24 mouse cellular contexts compared by ENCODE assay signal in the genomic region with DNA sequence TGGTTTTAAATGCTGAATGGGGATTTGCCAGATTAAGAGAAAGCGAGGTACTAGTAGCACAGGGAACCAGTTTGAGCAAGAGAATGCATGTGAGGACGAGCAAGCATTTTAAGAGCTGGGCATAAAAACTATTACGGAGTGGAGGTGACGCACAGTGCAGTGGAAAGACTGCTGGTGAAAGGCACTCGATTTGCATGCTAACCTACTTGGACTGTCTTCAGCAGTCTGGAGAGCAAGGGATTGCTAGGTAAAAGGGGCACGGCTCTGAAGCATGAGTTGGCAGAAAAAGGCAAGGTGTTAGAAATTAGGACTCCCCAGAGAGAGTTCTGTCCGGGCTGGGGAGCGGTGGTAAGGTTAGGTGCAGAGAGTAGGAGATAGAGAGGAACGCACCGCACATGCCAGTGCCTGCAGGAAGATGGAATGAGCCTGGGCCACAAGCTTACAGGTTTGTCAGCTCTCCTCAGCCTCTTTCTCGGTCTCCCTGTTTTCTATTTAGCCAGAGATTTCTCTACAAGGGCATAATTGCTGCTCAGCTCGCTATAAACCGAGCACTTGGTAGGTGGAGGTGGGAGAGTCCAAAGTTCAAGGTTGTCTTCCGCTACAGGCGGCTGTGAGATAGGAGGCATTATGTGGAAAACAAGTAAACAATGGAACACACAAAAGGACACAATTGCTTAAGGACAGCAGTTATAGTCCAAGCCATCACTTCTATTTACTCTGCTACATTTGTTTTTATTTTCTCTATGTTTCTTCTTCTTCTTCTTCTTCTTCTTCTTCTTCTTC. TPM values are rescaled to one million over a fixed set of nuclear protein-coding genes. Genes with fewer than 3 reads are reported as not detected.
DNase-seq lines count a peak whose midpoint lies in the region; ATAC-seq and TF ChIP-seq lines count a peak whose summit lies in the region.
"Had no signal": no experiment of that assay in that cellular context is flagged by ENCODE, and none has a peak within 500 bp of the region (broad histone marks: within the 10 kb centered on the region; RNA-seq: fewer than 3 reads in every experiment).

No protein-coding gene starts in this region.

- TF ChIP-seq CTCF in E14TG2a.4 (conservative IDR thresholded peaks at IDR 0.05; ENCODE audit: low read length), result no peak
- TF ChIP-seq CTCF in olfactory bulb, adult 2 months (IDR thresholded peaks at IDR 0.05; ENCODE audit: insufficient read depth, low read depth, low read length), result no peak

- H3K27ac ChIP-seq in embryonic facial prominence, embryonic 10.5 days (replicated peaks), result peak overlapping the region; percentile 7
- H3K27ac ChIP-seq in olfactory bulb, adult 2 months (ENCODE audit: insufficient read depth, low read depth, low read length), result 0 out of 2 replicates have a peak overlapping the region, but pooled peaks have one; percentile 37
- H3K27ac ChIP-seq in kidney, embryonic 16.5 days (ENCODE audit: low read length), result no peak overlapping the region
- H3K27ac ChIP-seq in kidney, embryonic 15.5 days, result no peak overlapping the region
- H3K27ac ChIP-seq: heart, embryonic 15.5 days; hindbrain, embryonic 15.5 days; intestine, embryonic 15.5 days; limb, embryonic 13.5 days; liver, embryonic 15.5 days had no signal

- no peaks in the 10 kb centered on the region for H3K27me3 ChIP-seq in E14TG2a.4 (ENCODE audit: insufficient read depth, low read length)
- H3K27me3 ChIP-seq in embryonic facial prominence, embryonic 10.5 days (replicated peaks; ENCODE audit: low read depth, poor library complexity, severe bottlenecking), result no peaks in the 10 kb centered on the region
- no peaks in the 10 kb centered on the region for H3K27me3 ChIP-seq in kidney, embryonic 16.5 days (ENCODE audit: insufficient read depth, low read length)
- no peaks in the 10 kb centered on the region for H3K27me3 ChIP-seq in kidney, embryonic 15.5 days
- H3K27me3 ChIP-seq: heart, embryonic 15.5 days; hindbrain, embryonic 15.5 days; intestine, embryonic 15.5 days; limb, embryonic 13.5 days; liver, embryonic 15.5 days; megakaryocyte, embryonic 14.5 days had no signal

- 0 out of 2 replicates have a peak overlapping the region, but pooled peaks have one; percentile 24 for H3K4me3 ChIP-seq in E14TG2a.4 (replicated peaks; ENCODE audit: low read length)
- H3K4me3 ChIP-seq in embryonic facial prominence, embryonic 10.5 days, result no peak overlapping the region
- no peak overlapping the region for H3K4me3 ChIP-seq in olfactory bulb, adult 2 months (ENCODE audit: insufficient read depth, low read depth, low read length)
- no peak overlapping the region for H3K4me3 ChIP-seq in kidney, embryonic 16.5 days (ENCODE audit: low read length)
- no peak overlapping the region for H3K4me3 ChIP-seq in kidney, embryonic 15.5 days (replicated peaks)
- H3K4me3 ChIP-seq: heart, embryonic 15.5 days; hindbrain, embryonic 15.5 days; intestine, embryonic 15.5 days; limb, embryonic 13.5 days; liver, embryonic 15.5 days; megakaryocyte, embryonic 14.5 days had no signal

- DNase-seq in adrenal gland, postnatal 14 days, result peak; percentile 8
- no peak for DNase-seq in adrenal gland, adult 18-20 months (ENCODE audit: low spot score in 2 of 2)
- no peak for DNase-seq in embryonic facial prominence, embryonic 10.5 days (ENCODE audit: low spot score)
- no peak for DNase-seq in spleen, postnatal 10 days (ENCODE audit: low spot score in 2 of 2)
- DNase-seq: adrenal gland, postnatal 36 days; cerebellum, adult 2 months; gastrocnemius, postnatal 25 days; heart, postnatal 4 days; kidney, postnatal 14 days; layer of hippocampus, adult 9-11 months; thymus, postnatal 25 days had no signal

- H3K36me3 ChIP-seq in E14TG2a.4 (ENCODE audit: insufficient read depth, low read length), result no peaks in the 10 kb centered on the region
- H3K36me3 ChIP-seq in embryonic facial prominence, embryonic 10.5 days (replicated peaks), result no peaks in the 10 kb centered on the region
- H3K36me3 ChIP-seq in kidney, embryonic 16.5 days (ENCODE audit: insufficient read depth, low read length), result no peaks in the 10 kb centered on the region
- H3K36me3 ChIP-seq in kidney, embryonic 15.5 days, result no peaks in the 10 kb centered on the region
- H3K36me3 ChIP-seq: heart, embryonic 15.5 days; hindbrain, embryonic 15.5 days; intestine, embryonic 15.5 days; limb, embryonic 13.5 days; liver, embryonic 15.5 days had no signal

- peaks cover 55% of the 10 kb centered on the region for H3K4me1 ChIP-seq in E14TG2a.4 (replicated peaks; ENCODE audit: low read depth, low read length)
- H3K4me1 ChIP-seq in embryonic facial prominence, embryonic 10.5 days, result peaks cover 20% of the 10 kb centered on the region
- peaks cover 4% of the 10 kb centered on the region; the same call in 1 of the 2 replicates for H3K4me1 ChIP-seq in olfactory bulb, adult 2 months (ENCODE audit: control insufficient read depth, insufficient read depth, low read length)
- H3K4me1 ChIP-seq in kidney, embryonic 16.5 days (ENCODE audit: insufficient read depth, low read length), result peaks cover 4% of the 10 kb centered on the region; the same call in 1 of the 2 replicates
- H3K4me1 ChIP-seq in kidney, embryonic 15.5 days, result 0 out of 2 replicates have a peak, but pooled peaks cover 4% of the 10 kb centered on the region
- H3K4me1 ChIP-seq: heart, embryonic 15.5 days; hindbrain, embryonic 15.5 days; liver, embryonic 15.5 days; megakaryocyte, embryonic 14.5 days had no signal

- H3K4me2 ChIP-seq in kidney, embryonic 16.5 days (replicated peaks; ENCODE audit: low read depth, low read length), result no peak overlapping the region
- no peak overlapping the region for H3K4me2 ChIP-seq in kidney, embryonic 15.5 days
- H3K4me2 ChIP-seq: heart, embryonic 15.5 days; hindbrain, embryonic 15.5 days; intestine, embryonic 15.5 days; limb, embryonic 13.5 days; liver, embryonic 15.5 days had no signal

- H3K9ac ChIP-seq in kidney, embryonic 16.5 days (replicated peaks; ENCODE audit: low read length), result no peak overlapping the region
- H3K9ac ChIP-seq in kidney, embryonic 15.5 days, result no peak overlapping the region
- H3K9ac ChIP-seq: heart, embryonic 15.5 days; hindbrain, embryonic 15.5 days; intestine, embryonic 15.5 days; limb, embryonic 13.5 days; liver, embryonic 15.5 days had no signal

- 81% methylated on average over 15 of the region's 15 CpGs for WGBS in embryonic facial prominence, embryonic 10.5 days
- 78% methylated on average over 15 of the region's 15 CpGs for WGBS in olfactory bulb, adult 2 months
- 75% methylated on average over 15 of the region's 15 CpGs for WGBS in kidney, embryonic 16.5 days
- 80% methylated on average over 15 of the region's 15 CpGs for WGBS in kidney, embryonic 15.5 days

- ATAC-seq in kidney, embryonic 16.5 days (ENCODE audit: low FRiP score, low TSS enrichment), result no peak
- no peak for ATAC-seq in kidney, embryonic 15.5 days (replicated peaks; ENCODE audit: low FRiP score)
- ATAC-seq: CD4-positive, CD25-positive, alpha-beta regulatory T cell, adult 4 months; forebrain, embryonic 14.5 days; intestine, embryonic 15.5 days; midbrain, embryonic 16.5 days had no signal

- no peak for TF ChIP-seq POLR2A in olfactory bulb, adult 2 months (IDR thresholded peaks at IDR 0.05; ENCODE audit: insufficient read depth, low read depth, low read length)

- H3K9me3 ChIP-seq in E14TG2a.4 (ENCODE audit: low read length), result no peaks in the 10 kb centered on the region
- no peaks in the 10 kb centered on the region for H3K9me3 ChIP-seq in embryonic facial prominence, embryonic 10.5 days
- H3K9me3 ChIP-seq in kidney, embryonic 16.5 days (ENCODE audit: low read length), result no peaks in the 10 kb centered on the region
- no peaks in the 10 kb centered on the region for H3K9me3 ChIP-seq in kidney, embryonic 15.5 days (replicated peaks)
- H3K9me3 ChIP-seq: heart, embryonic 15.5 days; hindbrain, embryonic 15.5 days; intestine, embryonic 15.5 days; limb, embryonic 13.5 days; liver, embryonic 15.5 days had no signal

RNA-seq across cellular contexts. Expression of a gene that starts 48.1 kb away (rescaled TPM):
- 168 and 205 TPM in 2 replicates for total RNA-seq in adrenal gland, postnatal 14 days (2021)
- total RNA-seq in adrenal gland, adult 18-20 months (2021), result 100 to 1,000 TPM; 190 to 409 TPM
- 253 and 259 TPM in 2 replicates for polyA plus RNA-seq in embryonic facial prominence, embryonic 10.5 days (2016; fragmentation: Nextera tagmentation; extraction: Ambion mirVana)
- polyA plus RNA-seq in olfactory bulb, adult 2 months (2012; ENCODE audit: insufficient read depth, insufficient read length, low replicate concordance, missing spikeins), result not detected in 2 replicates
- 129 and 139 TPM in 2 replicates for polyA plus RNA-seq in kidney, embryonic 16.5 days (2015; fragmentation: Nextera tagmentation; extraction: Ambion mirVana)
- 141 and 151 TPM in 2 replicates for polyA plus RNA-seq in kidney, embryonic 15.5 days (2015; fragmentation: Nextera tagmentation; extraction: Ambion mirVana)

Comparison
In these comparisons a context has a peak if more than half of its experiments do, and no peak if none do; other contexts are left out.
1. H3K27ac ChIP-seq: peak in embryonic facial prominence, embryonic 10.5 days (single experiment) and olfactory bulb, adult 2 months (single experiment); none in kidney, embryonic 16.5 days (single experiment) and kidney, embryonic 15.5 days (single experiment).